Mouse (Mus musculus) frontal cortex, adult 2 months (tissue): ENCODE measurements at regions not wholly inside any gene's neighbourhood (a gene's known extent, or its start where the extent isn't known, plus 50 kb on each side); places are given as distances from the start of the nearest gene placed in this dataset.

Experiments
- DNase-seq, 2 experiments: peaks; one replicate each; pipeline ENCODE4 v3.0.0; 2022; ENCODE audit warnings: low spot score in 1 of 2; ENCODE audit errors: extremely low spot score in 1 of 2

DNA sequence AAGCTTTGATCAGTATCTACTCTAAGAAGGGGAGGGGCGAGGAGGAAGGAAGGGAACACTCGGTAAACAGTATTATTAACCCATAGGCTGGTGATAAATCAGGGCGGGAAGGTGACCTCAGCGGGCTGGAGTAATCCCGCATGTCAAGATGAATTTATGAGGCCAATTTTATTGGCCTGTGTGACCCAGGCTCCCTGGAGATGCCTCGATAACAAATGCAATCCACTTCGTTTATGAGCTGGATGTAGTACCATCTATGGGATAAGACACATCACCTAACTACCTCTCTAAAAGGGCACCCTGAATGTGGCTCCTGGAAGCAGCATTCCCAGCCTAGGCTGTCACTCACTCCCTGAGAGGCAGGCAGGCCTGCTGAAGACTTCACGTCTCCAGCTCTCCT is 321.2 kb upstream of the Zfp703 start:
- no peak for DNase-seq

DNA sequence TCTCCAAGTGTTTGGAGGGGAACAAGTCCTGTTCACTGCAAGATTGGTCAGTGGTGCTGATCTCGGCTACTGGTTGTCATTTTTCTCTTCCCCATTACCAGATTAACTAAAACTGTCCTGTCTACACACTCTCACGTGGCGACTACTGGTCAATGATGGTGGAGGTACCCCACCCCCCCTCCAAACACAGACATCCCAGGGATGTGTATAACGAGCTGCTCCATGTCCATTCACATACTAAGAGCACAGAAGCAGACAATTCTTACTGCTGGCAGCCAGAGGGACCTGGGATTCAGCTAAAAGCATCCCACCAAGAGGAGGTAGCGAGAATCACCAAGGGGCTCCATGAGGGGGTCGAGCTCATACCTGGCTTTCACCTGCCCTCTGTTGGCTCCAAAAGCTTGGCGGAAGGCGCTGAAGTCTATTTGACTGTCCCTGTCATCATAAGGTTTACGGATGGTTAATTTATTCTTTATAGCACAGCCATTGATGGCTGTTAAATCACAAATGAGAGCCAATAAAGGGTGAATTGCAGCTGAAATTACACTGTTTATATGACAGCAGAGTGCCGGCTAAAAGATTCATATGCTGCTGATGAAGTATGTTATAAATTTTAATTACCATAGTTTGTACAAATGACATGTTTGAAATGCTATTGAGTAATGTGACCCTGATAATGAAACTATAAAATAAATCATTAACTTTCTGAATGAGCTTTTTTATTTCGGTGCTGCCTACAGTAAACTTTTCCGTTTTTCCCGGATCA is 320.6 kb upstream of the Zfp703 start:
- DNase-seq: no peak

DNA sequence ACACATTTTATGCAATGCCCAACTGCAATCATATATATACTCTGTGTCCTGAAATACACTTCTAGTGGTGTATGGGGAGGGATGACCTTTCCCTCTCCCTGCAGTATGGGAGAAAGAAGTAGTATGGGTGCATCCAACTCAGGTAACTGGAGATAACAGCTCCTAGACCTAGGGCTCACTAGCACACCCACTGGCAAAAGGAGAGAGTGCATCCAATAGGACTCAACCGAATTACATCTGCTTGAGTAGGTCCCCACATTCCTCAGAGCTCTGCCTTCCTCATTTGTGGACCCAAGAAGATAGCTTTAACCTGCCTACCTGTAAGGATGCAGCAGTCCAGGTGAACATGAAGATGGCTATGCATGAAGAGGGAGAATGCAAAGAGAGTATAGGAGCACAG is 317.7 kb upstream of the Zfp703 start:
- DNase-seq: peak in 1 of 2 experiments; percentile 25

DNA sequence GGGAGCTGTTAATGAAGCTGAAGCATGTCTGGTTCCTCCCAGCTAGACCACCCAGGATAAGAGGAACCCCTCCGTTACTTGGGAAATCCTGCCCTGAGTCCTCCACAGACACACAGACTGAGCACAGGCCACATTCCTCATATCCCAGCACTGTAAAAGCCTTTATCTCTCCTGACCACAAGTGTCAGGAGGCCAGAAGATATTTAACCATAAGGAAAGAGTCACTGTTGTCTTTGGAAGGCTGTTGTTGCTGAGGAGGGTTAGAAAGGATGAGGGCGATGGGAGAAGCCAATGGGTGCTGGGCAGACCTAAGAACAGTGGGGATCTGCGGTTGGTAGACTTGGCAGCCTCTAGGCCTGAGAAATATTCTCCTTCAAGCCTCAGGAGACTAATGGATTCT is 307.6 kb upstream of the Zfp703 start:
- DNase-seq: no peak

DNA sequence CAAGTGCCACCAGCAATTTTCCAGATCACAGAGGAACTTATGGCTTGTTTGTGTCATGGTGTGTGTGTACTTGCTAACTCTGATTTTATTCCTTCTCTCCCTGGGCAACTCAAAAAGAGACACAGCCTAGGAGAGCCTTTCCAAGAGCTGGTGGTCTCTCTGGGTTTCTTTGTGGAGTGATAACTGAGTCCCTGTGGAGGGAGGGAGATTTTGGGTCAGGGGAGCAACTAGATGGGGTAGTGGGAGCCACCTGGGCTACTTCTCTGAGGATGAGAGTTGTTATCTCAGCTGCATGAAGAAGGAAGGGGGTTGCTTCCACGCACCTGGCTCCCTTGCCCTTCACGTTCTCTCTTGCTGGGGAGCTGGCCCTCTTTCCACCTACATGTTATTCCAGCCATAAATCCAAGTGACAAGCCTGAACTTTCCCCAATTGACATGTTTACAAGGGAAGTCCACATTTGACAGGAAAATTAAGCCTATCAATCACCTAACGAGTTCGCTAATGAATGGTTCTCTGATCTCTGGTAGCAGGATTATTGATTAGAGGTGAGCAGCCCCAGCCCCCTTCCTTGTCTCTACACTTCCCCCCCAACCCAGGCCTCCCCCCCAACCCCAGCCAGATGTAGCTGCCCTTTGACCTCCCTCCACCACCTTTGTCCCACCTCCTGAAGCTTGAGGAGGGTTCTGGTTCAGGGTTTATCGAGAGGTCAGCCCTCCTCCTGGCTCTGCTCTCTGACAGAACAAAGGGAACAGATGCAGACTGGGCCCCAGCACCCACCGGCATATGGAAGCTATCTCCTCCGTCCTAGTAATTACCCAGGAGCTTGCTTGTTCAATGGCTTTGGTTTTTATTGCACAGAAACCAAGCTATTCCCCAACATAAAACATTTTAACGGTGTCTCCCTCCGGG is 304.4 kb upstream of the Zfp703 start:
- no peak for DNase-seq

DNA sequence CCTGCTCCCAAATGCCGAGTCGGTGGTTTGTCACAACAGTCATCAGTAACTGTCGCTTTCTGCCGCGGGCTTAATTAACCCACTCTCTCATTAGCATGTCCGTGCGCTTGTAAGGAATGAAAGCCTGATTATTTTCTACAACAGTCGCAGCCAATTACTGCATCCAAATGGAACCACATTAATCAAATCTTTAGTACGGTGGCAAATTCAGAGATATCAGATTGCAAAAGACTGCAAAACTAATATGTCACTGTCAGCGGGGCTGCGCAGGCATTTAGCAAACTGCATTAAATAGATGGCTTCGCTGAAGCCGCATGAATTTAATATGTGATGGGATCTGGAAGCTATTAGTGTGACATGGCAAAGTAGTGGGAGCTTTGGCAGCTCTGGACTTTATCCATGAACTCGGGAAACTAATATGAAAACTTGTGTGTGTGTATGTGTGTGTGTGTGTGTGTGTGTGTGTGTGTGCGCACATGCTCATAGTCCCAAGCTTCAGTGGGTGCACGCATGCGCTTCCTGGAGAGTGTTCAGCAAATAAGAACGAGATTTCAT is 299.5 kb upstream of the Zfp703 start:
- DNase-seq: no peak

DNA sequence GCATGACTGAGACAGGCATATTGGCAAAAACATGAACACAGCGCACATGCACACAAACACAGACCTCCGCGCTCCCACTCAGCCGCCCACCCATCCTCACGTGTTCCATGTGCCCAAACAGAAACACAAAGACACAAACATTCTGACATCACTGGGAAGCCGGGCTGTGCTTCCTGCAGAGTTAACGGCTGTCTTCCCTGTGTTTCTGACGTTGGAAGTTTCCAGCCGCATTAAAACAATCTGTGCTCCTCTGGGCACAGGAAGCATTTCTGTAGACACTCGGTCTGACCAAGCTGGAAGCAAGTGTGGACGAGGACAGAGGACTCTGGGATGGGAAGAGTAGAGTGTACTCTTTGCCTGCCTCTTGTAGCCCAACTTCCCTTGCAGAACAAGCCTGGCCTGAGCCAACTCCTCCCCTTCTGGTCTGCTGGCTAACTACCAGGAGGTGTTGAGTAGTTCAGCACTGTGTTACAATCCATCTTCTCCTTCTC is 296.2 kb upstream of the Zfp703 start:
- DNase-seq: peak; percentile 9 to 46

DNA sequence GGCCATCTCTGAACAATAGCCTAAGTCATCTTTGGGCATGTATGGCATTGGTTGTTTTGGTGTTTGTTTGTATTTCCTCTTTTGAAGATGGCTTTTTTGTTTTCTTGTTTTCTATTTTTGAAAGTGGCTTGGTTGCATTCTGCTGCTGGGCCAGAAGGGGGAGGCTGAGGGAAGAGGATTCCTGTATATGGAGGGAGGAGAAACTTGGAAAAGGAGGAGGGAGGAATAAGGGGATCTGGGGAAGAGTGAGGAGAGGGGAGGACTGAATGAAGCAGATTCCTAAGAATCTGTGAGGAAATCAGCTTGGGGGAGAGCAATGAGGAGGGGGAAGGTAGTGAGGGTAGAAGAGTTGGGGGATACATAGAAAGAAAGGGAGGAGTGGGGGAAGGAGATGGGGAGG is 290.0 kb upstream of the Zfp703 start:
- peak in 1 of 2 experiments; percentile 61 for DNase-seq

DNA sequence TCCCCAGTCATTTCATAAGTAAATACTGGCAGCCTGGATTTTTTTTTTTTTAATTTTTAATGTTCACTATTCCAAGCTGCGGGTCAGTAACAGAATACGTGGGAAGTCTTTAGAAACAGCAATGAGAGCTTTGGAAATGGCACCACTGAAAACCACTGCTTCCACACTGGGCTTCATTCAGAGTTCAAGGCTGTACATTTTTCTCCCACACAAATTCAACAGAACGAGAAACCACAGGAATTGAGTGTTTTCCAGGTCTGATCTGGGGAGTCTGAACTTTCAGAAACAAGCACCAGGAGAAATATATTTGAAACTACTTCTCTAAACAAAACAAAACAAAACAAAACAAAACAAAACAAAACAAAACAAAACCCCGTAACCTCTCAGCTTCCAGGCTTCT is 289.1 kb upstream of the Zfp703 start:
- DNase-seq: no peak

DNA sequence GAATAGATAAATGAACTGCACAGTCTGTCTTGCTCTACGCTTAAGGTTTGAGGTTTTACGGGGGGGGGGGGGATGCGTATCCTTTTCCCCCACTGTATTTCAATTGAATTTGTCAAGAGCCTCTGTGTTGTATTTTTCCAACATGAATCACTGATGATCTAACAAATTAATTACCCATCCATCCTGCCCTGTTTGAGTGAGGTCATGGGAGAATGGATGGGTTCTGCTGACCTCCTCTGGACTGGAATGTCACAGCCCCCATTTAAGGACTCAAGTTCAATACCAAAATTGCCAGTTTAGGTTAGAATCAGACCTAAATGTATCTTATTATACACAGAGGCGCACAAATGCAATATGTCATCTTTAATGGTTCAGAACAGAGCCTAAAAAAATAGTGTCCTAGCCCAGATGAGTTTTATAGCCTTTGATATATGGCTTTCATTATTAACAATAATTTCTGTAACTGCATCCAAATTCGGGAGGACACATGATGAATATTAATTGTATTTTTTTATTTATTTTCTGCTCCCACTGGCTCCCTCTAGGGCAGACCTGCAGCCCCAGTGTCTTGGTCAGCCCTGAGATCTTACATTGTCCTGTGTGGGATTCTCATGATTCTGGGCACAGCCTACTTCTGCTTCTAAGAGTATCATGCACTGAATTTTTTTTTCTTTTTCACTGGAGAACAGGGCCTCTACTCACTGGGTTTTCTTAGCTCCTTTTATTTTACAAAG is 288.2 kb upstream of the Zfp703 start:
- no peak for DNase-seq

DNA sequence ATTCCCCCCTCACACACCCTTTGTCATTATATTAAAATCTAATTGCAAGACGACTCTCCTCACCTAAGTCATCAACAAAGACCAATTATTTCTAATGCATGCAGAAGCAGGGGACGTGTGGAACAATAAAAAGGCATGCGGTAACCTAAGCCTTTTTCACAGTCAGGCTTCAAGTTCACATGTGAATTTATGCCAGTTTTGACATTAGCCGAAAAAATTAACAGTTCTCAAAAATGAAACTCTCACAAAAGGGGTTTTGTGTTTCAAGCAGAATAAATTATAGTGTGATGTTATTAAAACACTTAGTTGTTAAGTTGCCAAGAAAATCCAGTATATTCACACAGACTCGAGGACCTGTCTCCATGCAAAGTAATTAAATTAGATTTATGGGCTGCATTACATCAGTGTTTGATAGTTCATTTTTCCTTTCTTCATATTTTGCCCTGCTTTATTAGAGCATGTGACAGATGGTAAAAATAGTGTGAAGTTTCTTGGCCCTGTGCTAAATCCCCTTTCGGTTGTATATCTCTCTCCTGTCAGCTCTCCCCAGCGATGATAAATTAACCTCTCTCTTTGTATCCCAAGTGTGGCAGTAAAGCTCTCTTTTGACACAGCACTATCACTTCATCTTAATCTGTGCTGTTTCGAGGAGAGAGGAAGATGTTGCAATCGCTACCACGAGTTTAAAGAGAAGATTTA is 287.5 kb upstream of the Zfp703 start:
- no peak for DNase-seq

DNA sequence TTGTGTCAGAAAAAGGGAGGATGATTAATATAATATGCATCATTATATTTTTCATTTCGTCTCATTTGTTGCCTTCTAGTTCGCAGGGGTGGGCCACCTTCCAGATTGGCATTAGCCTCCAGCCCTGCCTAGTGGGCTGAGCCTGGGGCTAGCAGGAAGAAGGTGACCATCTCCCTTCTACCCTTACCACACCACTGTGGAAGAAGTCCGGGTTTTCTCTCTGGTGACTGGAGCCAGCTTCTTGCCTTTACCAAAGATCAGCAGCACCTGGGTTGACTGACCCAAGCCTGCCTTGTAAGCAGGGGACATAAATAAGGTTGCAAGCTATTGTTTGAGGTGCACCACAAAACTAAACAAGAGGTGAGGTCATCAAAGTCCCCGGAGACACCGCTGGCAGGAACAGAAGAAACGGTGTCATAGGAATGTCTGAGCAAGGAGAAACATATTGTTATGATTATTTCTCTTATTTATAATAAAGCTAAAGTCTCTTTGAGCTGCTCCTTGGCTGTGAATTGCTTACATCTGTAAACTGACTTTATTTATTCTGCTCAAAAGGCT is 286.9 kb upstream of the Zfp703 start:
- no peak for DNase-seq

DNA sequence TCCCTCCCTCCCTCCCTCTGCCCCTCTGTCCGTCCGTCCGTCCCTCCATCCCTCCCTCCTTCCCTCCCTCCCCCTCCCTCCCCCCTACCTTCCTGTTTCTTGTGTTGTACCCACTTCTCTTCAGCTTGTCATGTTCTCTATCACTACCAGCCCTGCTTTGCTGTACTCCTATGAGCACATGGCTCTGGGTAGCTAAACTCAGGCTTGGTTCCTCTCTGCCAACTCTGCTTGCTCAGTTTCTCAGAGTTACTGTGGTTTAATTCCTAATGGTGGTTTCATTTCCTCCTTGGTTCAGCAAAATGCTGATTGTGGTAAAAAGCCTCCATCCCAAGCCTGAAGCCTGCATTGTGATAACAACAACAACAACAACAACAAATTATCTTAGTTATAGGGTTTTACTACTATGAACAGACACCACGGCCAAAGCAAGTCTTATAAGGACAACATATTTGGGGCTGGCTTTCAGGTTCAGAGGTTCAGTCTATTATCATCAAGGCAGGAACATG is 279.5 kb upstream of the Zfp703 start:
- DNase-seq: no peak

DNA sequence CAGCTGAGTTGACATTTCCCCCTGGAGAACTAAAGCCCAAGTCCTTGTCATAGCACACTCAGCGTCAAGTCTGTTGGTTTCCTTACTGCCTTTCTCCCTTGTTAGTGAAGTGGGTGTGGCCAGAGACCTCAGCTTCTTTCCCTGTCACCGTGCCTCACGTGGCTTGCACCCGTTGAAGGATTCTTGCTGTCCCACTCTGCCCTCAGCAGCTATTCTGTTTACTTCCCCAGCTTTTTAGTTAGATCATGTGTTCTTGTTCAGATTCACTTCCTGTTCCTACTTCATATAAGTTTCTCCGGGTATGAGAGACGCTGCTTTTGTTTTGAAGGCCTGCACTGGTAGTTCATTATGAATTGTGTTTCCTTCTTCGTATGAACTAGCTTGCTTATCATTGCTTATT is 278.5 kb upstream of the Zfp703 start:
- no peak for DNase-seq

DNA sequence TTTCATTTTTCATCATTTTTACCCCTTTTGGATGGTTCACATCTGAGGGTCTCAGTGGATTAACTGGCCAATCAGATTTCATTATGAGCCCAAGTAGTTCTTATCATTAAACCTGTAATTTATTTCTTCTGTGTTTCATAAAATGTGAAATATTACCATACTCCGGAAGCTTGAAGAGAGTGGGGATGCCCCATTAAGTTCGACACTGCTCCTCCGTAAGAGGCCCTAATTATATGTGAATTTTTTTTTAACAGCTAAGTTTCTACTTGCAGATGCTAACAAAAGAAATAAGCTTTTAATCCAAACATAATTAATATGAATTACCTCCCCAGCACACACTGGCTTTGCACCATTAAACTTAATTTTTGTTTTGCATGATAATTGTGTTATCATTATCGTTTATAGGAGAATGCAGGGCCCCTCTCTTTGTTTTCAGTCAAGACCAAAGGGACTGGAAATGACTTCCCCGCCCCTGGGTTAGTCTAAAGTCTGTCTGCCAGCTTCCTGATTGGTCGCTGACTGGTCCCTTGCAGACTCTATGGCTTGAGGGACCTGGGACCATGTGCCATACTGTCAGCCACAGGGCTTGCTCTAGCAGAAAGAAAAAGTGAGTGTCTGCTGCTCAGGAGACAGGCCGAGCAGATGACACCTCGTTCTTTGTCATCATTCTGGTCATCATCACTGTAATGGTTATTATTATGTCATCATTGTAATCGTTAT is 270.9 kb upstream of the Zfp703 start:
- no peak for DNase-seq

DNA sequence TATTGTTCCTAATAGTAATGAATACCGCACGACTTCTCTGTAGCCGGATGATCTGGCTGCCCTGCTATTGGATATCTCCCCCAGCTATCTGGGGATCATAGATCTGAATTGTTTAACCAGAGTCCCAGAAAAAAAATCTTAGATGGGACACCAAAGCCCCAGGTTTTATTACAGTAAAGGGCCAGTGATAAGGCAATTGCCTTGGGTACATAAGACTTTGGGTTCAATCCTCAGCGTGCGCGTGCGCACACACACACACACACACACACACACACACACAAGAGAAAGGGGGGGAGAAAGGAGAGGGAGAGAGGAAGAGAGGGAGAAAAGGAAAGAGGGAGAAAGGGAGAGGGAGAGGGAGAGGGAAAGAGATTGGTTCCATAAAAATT is 270.4 kb upstream of the Zfp703 start:
- no peak for DNase-seq

DNA sequence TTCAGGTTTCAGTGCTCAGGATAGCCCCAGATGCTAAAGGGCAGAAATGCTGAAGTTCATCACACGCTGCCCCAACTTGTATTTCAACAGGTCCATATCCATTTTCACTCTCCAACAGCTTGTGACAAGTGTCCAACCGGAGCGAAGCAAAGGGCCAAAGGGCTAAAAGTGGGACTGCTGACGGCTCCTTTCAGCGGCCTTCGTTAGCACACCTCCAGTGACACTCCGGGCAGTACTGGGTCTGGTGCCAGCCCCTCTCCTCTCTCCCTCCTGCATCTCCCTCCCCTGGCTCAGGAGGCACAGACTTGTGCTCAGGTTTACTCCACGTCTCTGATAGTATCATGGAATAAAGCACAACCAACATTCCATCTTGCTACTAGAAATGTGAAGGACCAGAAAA is 263.3 kb upstream of the Zfp703 start:
- DNase-seq: no peak

DNA sequence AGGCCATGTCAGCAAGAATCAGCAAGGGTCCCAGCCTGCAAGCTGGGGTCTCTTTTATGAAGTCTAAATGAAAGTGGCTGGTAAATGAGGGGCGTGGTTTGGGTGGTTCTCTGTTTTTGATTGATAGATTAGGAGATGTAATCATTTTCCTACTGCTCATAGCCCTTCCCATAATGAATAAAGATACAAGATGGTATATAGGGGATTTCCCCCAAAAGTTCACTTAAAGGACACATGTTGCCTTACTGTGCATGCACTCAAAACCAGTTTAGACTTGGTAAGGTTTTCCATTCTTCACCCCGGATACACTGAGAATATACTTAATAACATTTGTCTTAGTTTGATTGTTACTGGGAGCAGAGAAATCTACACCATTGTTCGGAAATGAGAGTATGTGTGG is 262.4 kb upstream of the Zfp703 start:
- DNase-seq: no peak
